Mouse (Mus musculus) brain, embryonic 14.5 days (tissue): ENCODE data around the gene Gm5127. TPM values are rescaled to one million over a fixed set of nuclear protein-coding genes. Genes with fewer than 3 reads are reported as not detected.

ENCODE experiments used
- DNase-seq: peaks from one replicate; pipeline ENCODE4 v3.0.0-alpha.2; 2011; ENCODE audit warnings: low read depth
- CTCF ChIP-seq: fragments of 200-500 bp; IDR thresholded peaks from 2 replicates; pipeline ENCODE4 v1.5.1; 2012; ENCODE audit warnings: inconsistent platforms, mild to moderate bottlenecking, moderate library complexity, borderline replicate concordance; ENCODE audit not compliant: insufficient read depth, insufficient read length; ENCODE audit errors: extremely low read depth
- POLR2A ChIP-seq: fragments of 200-500 bp; IDR thresholded peaks from 2 replicates; pipeline ENCODE4 v1.6.1; 2012; ENCODE audit warnings: mild to moderate bottlenecking, inconsistent platforms, borderline replicate concordance; ENCODE audit not compliant: poor library complexity, insufficient read depth, insufficient read length, severe bottlenecking; ENCODE audit errors: extremely low read depth
- polyA plus RNA-seq: library from polyadenylated mRNA; depleted of rRNA; stranded (reverse); fragments of >200 nt; gene quantifications from 2 replicates; pipeline ENCODE4 v1.2.3, GENCODE M21; 2012; rRNA removed

The Gm5127 gene
- polyA plus RNA-seq, 1 experiment = 0.37 TPM

- TF ChIP-seq POLR2A (no peak), CTCF (no peak)
- DNase-seq = no peak
These were observed 45.5 kb downstream of the Gm5127 start for GRCm38 (mm10) chrX:106628514-106628913.

GRCm38 (mm10) chrX:106633543-106633942 lies 50.6 kb downstream of the Gm5127 start:
- TF ChIP-seq CTCF = no peak
- no peak for TF ChIP-seq POLR2A
- no peak for DNase-seq

- DNase-seq = no peak
- no peak for TF ChIP-seq POLR2A
- TF ChIP-seq CTCF = no peak
These were observed 52.0 kb downstream of the Gm5127 start for GRCm38 (mm10) chrX:106634799-106635541.

- no peak for DNase-seq
- TF ChIP-seq POLR2A = no peak
These were observed 79.1 kb downstream of the Gm5127 start for GRCm38 (mm10) chrX:106662101-106662500.

- no peak for DNase-seq
- TF ChIP-seq POLR2A = no peak
- TF ChIP-seq CTCF = no peak
These were observed 121.6 kb downstream of the Gm5127 start for GRCm38 (mm10) chrX:106704590-106704989.

- TF ChIP-seq CTCF (no peak), POLR2A (no peak)
- DNase-seq = peak; percentile 0
These were observed 134.2 kb downstream of the Gm5127 start for GRCm38 (mm10) chrX:106717160-106717559.

GRCm38 (mm10) chrX:106742241-106742640 lies 159.3 kb downstream of the Gm5127 start:
- no peak for TF ChIP-seq POLR2A
- TF ChIP-seq CTCF = no peak
- no peak for DNase-seq

- no peak for TF ChIP-seq CTCF
- TF ChIP-seq POLR2A = no peak
- no peak for DNase-seq
These were observed 172.3 kb downstream of the Gm5127 start for GRCm38 (mm10) chrX:106755272-106755671.

Other genes starting within 250 kb of the Gm5127 start
- 0.95 and 1.5 TPM in 2 replicates for gene Fndc3c1, start 97.8 kb upstream of the Gm5127 start, polyA plus RNA-seq
- gene Cysltr1, start 20.5 kb downstream of the Gm5127 start, polyA plus RNA-seq = 0.28 and 0.36 TPM in 2 replicates